Mouse (Mus musculus) forebrain, embryonic 14.5 days (tissue): ENCODE results near the gene Fam178b. TPM values are rescaled to one million over a fixed set of nuclear protein-coding genes. Genes with fewer than 3 reads are reported as not detected.

ENCODE experiments used
- ATAC-seq: fragments of 200-750 bp; cut with Nextera tagmentation; 2 replicates; pipeline ENCODE4 v1.8.0; 2017; ENCODE audit warnings: mild to moderate bottlenecking, moderate library complexity
- DNase-seq: peaks from one replicate; pipeline ENCODE4 v3.0.0-alpha.2; 2015; ENCODE audit warnings: low spot score
- H3K27ac ChIP-seq: fragments of 300-500 bp; sonication (generic); 2 replicates; pipeline ENCODE4 v1.5.1; 2014; ENCODE audit warnings: low read depth, mild to moderate bottlenecking, control low read depth, low read length, moderate library complexity
- H3K27me3 ChIP-seq: fragments of 300-500 bp; sonication (generic); replicated peaks from 2 replicates; pipeline ENCODE4 v1.6.1; 2014; ENCODE audit warnings: low read length, control low read depth, mixed read lengths; ENCODE audit not compliant: control insufficient read depth, insufficient read depth
- H3K36me3 ChIP-seq: fragments of 300-500 bp; sonication (generic); 2 replicates; pipeline ENCODE4 v1.6.1; 2014; ENCODE audit warnings: low read length, control low read depth; ENCODE audit not compliant: control insufficient read depth, insufficient read depth
- H3K4me1 ChIP-seq: fragments of 300-500 bp; sonication (generic); 2 replicates; pipeline ENCODE4 v1.6.1; 2014; ENCODE audit warnings: antibody characterized with exemption, low read length, control low read depth; ENCODE audit not compliant: control insufficient read depth, insufficient read depth
- H3K4me2 ChIP-seq: fragments of 300-500 bp; sonication (generic); 2 replicates; pipeline ENCODE4 v1.6.1; 2014; ENCODE audit warnings: mild to moderate bottlenecking, control low read depth, low read length
- H3K4me3 ChIP-seq: fragments of 300-500 bp; sonication (generic); 2 replicates; pipeline ENCODE4 v1.5.1; 2014; ENCODE audit warnings: low read depth, low read length, control low read depth
- H3K9ac ChIP-seq: fragments of 300-500 bp; sonication (generic); 2 replicates; pipeline ENCODE4 v1.6.1; 2014; ENCODE audit warnings: mild to moderate bottlenecking, low read length, control low read depth, moderate library complexity
- H3K9me3 ChIP-seq: fragments of 300-500 bp; sonication (generic); replicated peaks from 2 replicates; pipeline ENCODE4 v1.6.1; 2016; ENCODE audit warnings: low read length, control low read depth, mixed read lengths; ENCODE audit not compliant: control insufficient read depth
- WGBS: fragments of 180-500 bp; shearing (Covaris S2); extraction: QIAGEN DNeasy Blood & Tissue Kit; methylation state at CpG from one replicate; pipeline ENCODE4 v1.1.7; 2014; 5-methylcytosine and 5-hydroxymethylcytosine counted together
- polyA plus RNA-seq: library from polyadenylated mRNA; unstranded; fragments of >200 nt; fragmentation: Nextera tagmentation; extraction: Ambion mirVana; gene quantifications from 2 replicates; pipeline ENCODE4 v1.2.1, GENCODE M21; 2014

The Fam178b gene
- polyA plus RNA-seq, 1 experiment from 2014 or later: not detected

- H3K36me3 ChIP-seq: no peaks in the 10 kb centered on the region
- no peak overlapping the region for H3K4me3 ChIP-seq
- peak overlapping the region; percentile 45; the same call in 1 of the 2 replicates for H3K9ac ChIP-seq
- ATAC-seq (peak; percentile 91), DNase-seq (peak; percentile 77)
- H3K27me3 ChIP-seq: peaks cover 25% of the 10 kb centered on the region
- H3K4me1 ChIP-seq: peaks cover 20% of the 10 kb centered on the region
- no peaks in the 10 kb centered on the region for H3K9me3 ChIP-seq
- H3K27ac ChIP-seq: peak overlapping the region; percentile 89
- WGBS: under 1% methylated on average over 17 of the region's 17 CpGs
- peak overlapping the region; percentile 40 for H3K4me2 ChIP-seq
These were observed 102.4 kb downstream of the Fam178b start for GRCm38 (mm10) chr1:36580384-36581207.

GRCm38 (mm10) chr1:36579974-36580383 is 103.0 kb downstream of the Fam178b start:
- peak overlapping the region; percentile 45; the same call in 1 of the 2 replicates for H3K9ac ChIP-seq
- WGBS: 15% methylated on average over 6 of the region's 6 CpGs
- H3K36me3 ChIP-seq: no peaks in the 10 kb centered on the region
- DNase-seq: no peak
- H3K4me3 ChIP-seq: no peak overlapping the region
- peak; percentile 48 for ATAC-seq
- peaks cover 22% of the 10 kb centered on the region for H3K27me3 ChIP-seq
- H3K9me3 ChIP-seq: no peaks in the 10 kb centered on the region
- peaks cover 20% of the 10 kb centered on the region for H3K4me1 ChIP-seq
- peak overlapping the region; percentile 40 for H3K4me2 ChIP-seq
- peak overlapping the region; percentile 89 for H3K27ac ChIP-seq

GRCm38 (mm10) chr1:36576991-36577675 is 105.8 kb downstream of the Fam178b start:
- Histone ChIP-seq H3K9ac (no peak overlapping the region), H3K9me3 (no peaks in the 10 kb centered on the region), H3K4me1 (peaks cover 24% of the 10 kb centered on the region), H3K36me3 (no peaks in the 10 kb centered on the region), H3K4me3 (no peak overlapping the region), H3K27ac (no peak overlapping the region), H3K4me2 (no peak overlapping the region), H3K27me3 (0 out of 2 replicates have a peak, but pooled peaks cover 5% of the 10 kb centered on the region)
- no peak for DNase-seq
- ATAC-seq: no peak
- 70% methylated on average over 6 of the region's 6 CpGs for WGBS

GRCm38 (mm10) chr1:36575347-36575746 is 107.6 kb downstream of the Fam178b start:
- H3K4me2 ChIP-seq: no peak overlapping the region
- 65% methylated on average over 6 of the region's 6 CpGs for WGBS
- ATAC-seq: no peak

GRCm38 (mm10) chr1:36574196-36574955 is 108.6 kb downstream of the Fam178b start:
- Histone ChIP-seq H3K9me3 (no peaks in the 10 kb centered on the region), H3K27me3 (0 out of 2 replicates have a peak, but pooled peaks cover 5% of the 10 kb centered on the region), H3K4me1 (peaks cover 4% of the 10 kb centered on the region; the same call in 1 of the 2 replicates), H3K27ac (no peak overlapping the region), H3K36me3 (no peaks in the 10 kb centered on the region), H3K9ac (no peak overlapping the region), H3K4me2 (no peak overlapping the region), H3K4me3 (no peak overlapping the region)
- 79% methylated on average over 5 of the region's 5 CpGs for WGBS
- DNase-seq (no peak), ATAC-seq (no peak)

More at GRCm38 (mm10) chr1:36575347-36575746, 107.6 kb downstream of the Fam178b start:
- peaks cover 12% of the 10 kb centered on the region for H3K4me1 ChIP-seq
- no peaks in the 10 kb centered on the region for H3K36me3 ChIP-seq
- H3K9me3 ChIP-seq: no peaks in the 10 kb centered on the region
- H3K27ac ChIP-seq: no peak overlapping the region
- 0 out of 2 replicates have a peak, but pooled peaks cover 5% of the 10 kb centered on the region for H3K27me3 ChIP-seq
- DNase-seq: no peak
- H3K4me3 ChIP-seq: no peak overlapping the region
- no peak overlapping the region for H3K9ac ChIP-seq

- 90% methylated on average over 8 of the region's 8 CpGs for WGBS
- Histone ChIP-seq H3K9me3 (no peaks in the 10 kb centered on the region), H3K27ac (no peak overlapping the region), H3K4me1 (peaks cover 4% of the 10 kb centered on the region; the same call in 1 of the 2 replicates), H3K4me3 (no peak overlapping the region), H3K36me3 (no peaks in the 10 kb centered on the region), H3K9ac (no peak overlapping the region), H3K4me2 (no peak overlapping the region), H3K27me3 (0 out of 2 replicates have a peak, but pooled peaks cover 5% of the 10 kb centered on the region)
- no peak for ATAC-seq
- no peak for DNase-seq
These were observed 109.5 kb downstream of the Fam178b start for GRCm38 (mm10) chr1:36573524-36573923.

GRCm38 (mm10) chr1:36572709-36573108 is 110.3 kb downstream of the Fam178b start:
- Histone ChIP-seq H3K27me3 (0 out of 2 replicates have a peak, but pooled peaks cover 5% of the 10 kb centered on the region), H3K9ac (no peak overlapping the region), H3K27ac (no peak overlapping the region), H3K4me3 (no peak overlapping the region), H3K9me3 (no peaks in the 10 kb centered on the region), H3K4me1 (peaks cover 4% of the 10 kb centered on the region; the same call in 1 of the 2 replicates), H3K4me2 (no peak overlapping the region), H3K36me3 (no peaks in the 10 kb centered on the region)
- no peak for DNase-seq
- ATAC-seq: no peak
- 71% methylated on average over 1 of the region's 1 CpGs for WGBS

- WGBS: 72% methylated on average over 2 of the region's 2 CpGs
- H3K9ac ChIP-seq: no peak overlapping the region
- H3K4me2 ChIP-seq: no peak overlapping the region
- ATAC-seq (no peak), DNase-seq (no peak)
- H3K4me3 ChIP-seq: no peak overlapping the region
- H3K27ac ChIP-seq: 0 out of 2 replicates have a peak overlapping the region, but pooled peaks have one; percentile 5
- H3K36me3 ChIP-seq: no peaks in the 10 kb centered on the region
- H3K27me3 ChIP-seq: 0 out of 2 replicates have a peak, but pooled peaks cover under 1% of the 10 kb centered on the region
- H3K9me3 ChIP-seq: no peaks in the 10 kb centered on the region
- peaks cover 4% of the 10 kb centered on the region; the same call in 1 of the 2 replicates for H3K4me1 ChIP-seq
These were observed 110.8 kb downstream of the Fam178b start for GRCm38 (mm10) chr1:36572140-36572700.
